In the genomic region with DNA sequence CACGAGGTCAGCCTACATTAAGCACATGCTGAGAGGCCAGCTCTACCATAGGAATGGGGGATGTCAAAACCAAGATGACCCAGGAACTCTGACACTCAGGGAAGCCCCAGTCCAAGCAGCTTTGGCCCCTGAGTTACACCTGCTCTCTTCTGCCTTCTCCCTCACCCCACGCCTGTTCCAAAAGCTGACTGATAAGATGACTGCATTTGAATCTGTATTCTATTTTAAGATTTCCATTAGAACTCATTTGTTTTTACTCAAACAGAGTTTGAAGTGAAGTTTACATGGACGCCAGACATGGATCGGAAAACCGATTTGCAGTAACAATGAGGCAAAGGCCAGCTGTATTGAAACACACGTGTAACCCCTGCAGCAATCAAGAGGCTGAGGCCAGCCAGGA, we compare ENCODE assay signal across 31 mouse cellular contexts.
"Had no signal": no experiment of that assay in that cellular context is flagged by ENCODE, and none has a peak within 500 bp of the region (broad histone marks: within the 10 kb centered on the region; RNA-seq: fewer than 3 reads in every experiment).

No protein-coding gene starts in this region.

- H3K9me3 ChIP-seq: heart, embryonic 12.5 days; heart, embryonic 13.5 days; heart, embryonic 15.5 days; hindbrain, embryonic 10.5 days; hindbrain, embryonic 12.5 days; hindbrain, embryonic 13.5 days; hindbrain, embryonic 15.5 days; intestine, embryonic 15.5 days; kidney, embryonic 15.5 days had no signal

- H3K4me1 ChIP-seq: intestine, embryonic 15.5 days had no signal

- H3K9ac ChIP-seq: heart, embryonic 12.5 days; heart, embryonic 13.5 days; heart, embryonic 15.5 days; hindbrain, embryonic 12.5 days; hindbrain, embryonic 13.5 days; hindbrain, embryonic 14.5 days; hindbrain, embryonic 15.5 days; intestine, embryonic 15.5 days; kidney, embryonic 15.5 days had no signal

- H3K27ac ChIP-seq: heart, embryonic 13.5 days; heart, embryonic 15.5 days; hindbrain, embryonic 10.5 days; hindbrain, embryonic 12.5 days; hindbrain, embryonic 13.5 days; hindbrain, embryonic 14.5 days; hindbrain, embryonic 15.5 days; hindbrain, postnatal 0 days; intestine, embryonic 15.5 days; kidney, embryonic 15.5 days; kidney, postnatal 0 days; layer of hippocampus, adult 2 months; left cerebral cortex, adult 2 months had no signal

- H3K4me3 ChIP-seq: heart, embryonic 12.5 days; heart, embryonic 13.5 days; heart, embryonic 15.5 days; hindbrain, embryonic 10.5 days; hindbrain, embryonic 12.5 days; hindbrain, embryonic 13.5 days; hindbrain, embryonic 15.5 days; intestine, embryonic 15.5 days; kidney, embryonic 15.5 days; layer of hippocampus, adult 2 months; left cerebral cortex, adult 2 months had no signal

- H3K36me3 ChIP-seq: heart, embryonic 12.5 days; heart, embryonic 13.5 days; heart, embryonic 15.5 days; hindbrain, embryonic 10.5 days; hindbrain, embryonic 12.5 days; hindbrain, embryonic 13.5 days; hindbrain, embryonic 15.5 days; intestine, embryonic 15.5 days; kidney, embryonic 15.5 days had no signal

- DNase-seq: heart, postnatal 10 days; heart, postnatal 14 days; heart, postnatal 36 days; heart, postnatal 4 days; kidney, adult 11 months; kidney, adult 18-20 months; kidney, adult 2 months; kidney, adult 8-10 months; kidney, adult 9 months; kidney, postnatal 10 days; kidney, postnatal 14 days; kidney, postnatal 25 days; kidney, postnatal 36 days; kidney, postnatal 4 days; layer of hippocampus, adult 9-11 months; layer of hippocampus, postnatal 36 days had no signal

- H3K27me3 ChIP-seq: heart, embryonic 12.5 days; heart, embryonic 13.5 days; heart, embryonic 15.5 days; hindbrain, embryonic 12.5 days; hindbrain, embryonic 13.5 days; hindbrain, embryonic 15.5 days; intestine, embryonic 15.5 days; kidney, embryonic 15.5 days had no signal

- H3K4me2 ChIP-seq: heart, embryonic 11.5 days; heart, embryonic 12.5 days; heart, embryonic 13.5 days; heart, embryonic 15.5 days; hindbrain, embryonic 12.5 days; hindbrain, embryonic 13.5 days; hindbrain, embryonic 14.5 days; hindbrain, embryonic 15.5 days; intestine, embryonic 15.5 days; kidney, embryonic 15.5 days had no signal
